Mouse (Mus musculus): ENCODE results near the gene Mtr. TPM values are rescaled to one million over a fixed set of nuclear protein-coding genes. Genes with fewer than 3 reads are reported as not detected.

Mtr gene
- total and polyA plus RNA-seq, 2 experiments from 2014 or later, result 1.9 to 8.3 TPM

GRCm38 (mm10) chr13:12263996-12264395, 6.1 kb upstream of the Mtr start:
- Histone ChIP-seq H3K36me3 (ENCODE audit: insufficient read depth) (no peaks in the 10 kb centered on the region), H3K9me3 (ENCODE audit: low read length) (no peaks in the 10 kb centered on the region), H3K4me3 (ENCODE audit: low read depth, low read length) (no peak overlapping the region), H3K4me2 (ENCODE audit: low read depth) (no peak overlapping the region), H3K9ac (no peak overlapping the region), H3K27me3 (ENCODE audit: insufficient read depth, low read length) (no peaks in the 10 kb centered on the region), H3K27ac (ENCODE audit: low read depth, low read length) (no peak overlapping the region), H3K4me1 (ENCODE audit: insufficient read depth) (no peaks in the 10 kb centered on the region)
- WGBS, result 82% methylated on average over 6 of the region's 6 CpGs
- TF ChIP-seq CTCF (IDR thresholded peaks at IDR 0.05; ENCODE audit: low read depth), result no peak
- DNase-seq (no peak), ATAC-seq (no peak)

- Histone ChIP-seq H3K4me1 (ENCODE audit: insufficient read depth) (peaks cover 8% of the 10 kb centered on the region), H3K27me3 (ENCODE audit: insufficient read depth, low read length) (no peaks in the 10 kb centered on the region), H3K4me3 (ENCODE audit: low read depth, low read length) (no peak overlapping the region), H3K9me3 (ENCODE audit: low read length) (no peaks in the 10 kb centered on the region), H3K27ac (ENCODE audit: low read depth, low read length) (no peak overlapping the region), H3K36me3 (ENCODE audit: insufficient read depth) (no peaks in the 10 kb centered on the region), H3K9ac (no peak overlapping the region), H3K4me2 (ENCODE audit: low read depth) (no peak overlapping the region)
- ATAC-seq (no peak), DNase-seq (no peak)
- peak; percentile 32; the same call in 1 of the 2 replicates for TF ChIP-seq CTCF (IDR thresholded peaks at IDR 0.05; ENCODE audit: low read depth)
Measured at GRCm38 (mm10) chr13:12261505-12261904, 3.6 kb upstream of the Mtr start.

- Histone ChIP-seq H3K27ac (ENCODE audit: low read depth, low read length) (no peak overlapping the region), H3K4me1 (ENCODE audit: insufficient read depth) (peaks cover 13% of the 10 kb centered on the region), H3K9me3 (ENCODE audit: low read length) (no peaks in the 10 kb centered on the region), H3K36me3 (ENCODE audit: insufficient read depth) (no peaks in the 10 kb centered on the region), H3K9ac (peak overlapping the region; percentile 55), H3K27me3 (ENCODE audit: insufficient read depth, low read length) (no peaks in the 10 kb centered on the region), H3K4me3 (ENCODE audit: low read depth, low read length) (peak overlapping the region; percentile 67), H3K4me2 (ENCODE audit: low read depth) (peak overlapping the region; percentile 68)
- no peak for DNase-seq
- ATAC-seq, result no peak
- WGBS, result 3% methylated on average over 10 of the region's 10 CpGs
- no peak for TF ChIP-seq CTCF (IDR thresholded peaks at IDR 0.05; ENCODE audit: low read depth)
Measured at GRCm38 (mm10) chr13:12256871-12257390, 982 bp downstream of the Mtr start.

- Histone ChIP-seq H3K4me1 (ENCODE audit: insufficient read depth) (peaks cover 13% of the 10 kb centered on the region), H3K4me3 (ENCODE audit: low read depth, low read length) (peak overlapping the region; percentile 67; the same call in 1 of the 2 replicates), H3K9me3 (ENCODE audit: low read length) (no peaks in the 10 kb centered on the region), H3K27me3 (ENCODE audit: insufficient read depth, low read length) (no peaks in the 10 kb centered on the region), H3K36me3 (ENCODE audit: insufficient read depth) (no peaks in the 10 kb centered on the region), H3K27ac (ENCODE audit: low read depth, low read length) (no peak overlapping the region), H3K9ac (0 out of 2 replicates have a peak overlapping the region, but pooled peaks have one; percentile 55), H3K4me2 (ENCODE audit: low read depth) (peak overlapping the region; percentile 68; the same call in 1 of the 2 replicates)
- DNase-seq, result no peak
- ATAC-seq, result no peak
- TF ChIP-seq CTCF (IDR thresholded peaks at IDR 0.05; ENCODE audit: low read depth), result no peak
- WGBS, result 64% methylated on average over 3 of the region's 3 CpGs
Measured at GRCm38 (mm10) chr13:12255911-12256705, 1.8 kb downstream of the Mtr start.

- Histone ChIP-seq H3K27ac (ENCODE audit: low read depth, low read length) (no peak overlapping the region), H3K4me1 (ENCODE audit: insufficient read depth) (no peaks in the 10 kb centered on the region), H3K36me3 (ENCODE audit: insufficient read depth) (peaks cover 32% of the 10 kb centered on the region), H3K9me3 (ENCODE audit: low read length) (no peaks in the 10 kb centered on the region), H3K4me2 (ENCODE audit: low read depth) (no peak overlapping the region), H3K4me3 (ENCODE audit: low read depth, low read length) (no peak overlapping the region), H3K9ac (no peak overlapping the region), H3K27me3 (ENCODE audit: insufficient read depth, low read length) (no peaks in the 10 kb centered on the region)
- TF ChIP-seq CTCF (IDR thresholded peaks at IDR 0.05; ENCODE audit: low read depth), result no peak
- no peak for ATAC-seq
- 96% methylated on average over 3 of the region's 3 CpGs for WGBS
- DNase-seq, result no peak
Measured at GRCm38 (mm10) chr13:12250496-12250895, 7.4 kb downstream of the Mtr start.

GRCm38 (mm10) chr13:12249195-12249898, 8.6 kb downstream of the Mtr start:
- Histone ChIP-seq H3K4me3 (ENCODE audit: low read depth, low read length) (no peak overlapping the region), H3K4me1 (ENCODE audit: insufficient read depth) (no peaks in the 10 kb centered on the region)

GRCm38 (mm10) chr13:12245938-12246337, 12.0 kb downstream of the Mtr start:
- Histone ChIP-seq H3K4me1 (ENCODE audit: insufficient read depth) (no peaks in the 10 kb centered on the region), H3K27me3 (ENCODE audit: insufficient read depth, low read length) (no peaks in the 10 kb centered on the region), H3K4me3 (ENCODE audit: low read depth, low read length) (no peak overlapping the region), H3K9me3 (ENCODE audit: low read length) (no peaks in the 10 kb centered on the region), H3K27ac (ENCODE audit: low read depth, low read length) (no peak overlapping the region), H3K9ac (no peak overlapping the region), H3K36me3 (ENCODE audit: insufficient read depth) (peaks cover 45% of the 10 kb centered on the region), H3K4me2 (ENCODE audit: low read depth) (no peak overlapping the region)
- TF ChIP-seq CTCF (IDR thresholded peaks at IDR 0.05; ENCODE audit: low read depth), result no peak
- ATAC-seq (no peak), DNase-seq (no peak)
- WGBS, result 91% methylated on average over 2 of the region's 2 CpGs

More at GRCm38 (mm10) chr13:12249195-12249898, 8.6 kb downstream of the Mtr start:
- 89% methylated on average over 8 of the region's 8 CpGs for WGBS
- Histone ChIP-seq H3K36me3 (ENCODE audit: insufficient read depth) (peaks cover 35% of the 10 kb centered on the region), H3K27ac (ENCODE audit: low read depth, low read length) (no peak overlapping the region), H3K4me2 (ENCODE audit: low read depth) (no peak overlapping the region), H3K9ac (no peak overlapping the region), H3K9me3 (ENCODE audit: low read length) (no peaks in the 10 kb centered on the region), H3K27me3 (ENCODE audit: insufficient read depth, low read length) (no peaks in the 10 kb centered on the region)
- no peak for ATAC-seq
- DNase-seq, result no peak
- no peak for TF ChIP-seq CTCF (IDR thresholded peaks at IDR 0.05; ENCODE audit: low read depth)

Measured in forebrain, postnatal 0 days (tissue).